ENCODE assay signal across 19 mouse cellular contexts in genomic region chr17:51682368-51682767, GRCm38 (mm10).
DNase-seq lines count a peak whose midpoint lies in the region; ATAC-seq lines count a peak whose summit lies in the region.
"Had no signal": no experiment of that assay in that cellular context is flagged by ENCODE, and none has a peak within 500 bp of the region (broad histone marks: within the 10 kb centered on the region; RNA-seq: fewer than 3 reads in every experiment).

No protein-coding gene starts in this region.

- 67% methylated on average over 3 of the region's 3 CpGs for WGBS in forebrain, embryonic 16.5 days
- WGBS in forebrain, embryonic 10.5 days: 88% methylated on average over 3 of the region's 3 CpGs
- 63% methylated on average over 3 of the region's 3 CpGs for WGBS in hindbrain, embryonic 15.5 days
- 78% methylated on average over 3 of the region's 3 CpGs for WGBS in hindbrain, embryonic 11.5 days
- 63% methylated on average over 3 of the region's 3 CpGs for WGBS in midbrain, embryonic 14.5 days
- 66% methylated on average over 3 of the region's 3 CpGs for WGBS in midbrain, embryonic 11.5 days

- no peak overlapping the region for H3K4me2 ChIP-seq in forebrain, embryonic 16.5 days (ENCODE audit: low read length)
- H3K4me2 ChIP-seq in hindbrain, embryonic 15.5 days: no peak overlapping the region
- no peak overlapping the region for H3K4me2 ChIP-seq in hindbrain, embryonic 11.5 days (replicated peaks; ENCODE audit: low read depth, low read length)
- no peak overlapping the region for H3K4me2 ChIP-seq in midbrain, embryonic 14.5 days (ENCODE audit: low read length)
- no peak overlapping the region for H3K4me2 ChIP-seq in midbrain, embryonic 11.5 days
- H3K4me2 ChIP-seq: heart, embryonic 11.5 days; heart, embryonic 15.5 days had no signal

- no peak overlapping the region for H3K27ac ChIP-seq in forebrain, embryonic 16.5 days (ENCODE audit: low read length)
- no peak overlapping the region for H3K27ac ChIP-seq in forebrain, embryonic 10.5 days
- H3K27ac ChIP-seq in hindbrain, embryonic 15.5 days (replicated peaks): no peak overlapping the region
- H3K27ac ChIP-seq in hindbrain, embryonic 11.5 days (ENCODE audit: low read depth, low read length): no peak overlapping the region
- H3K27ac ChIP-seq in midbrain, embryonic 14.5 days (replicated peaks; ENCODE audit: low read depth, low read length): no peak overlapping the region
- H3K27ac ChIP-seq in midbrain, embryonic 11.5 days (ENCODE audit: low read depth, low read length): no peak overlapping the region
- H3K27ac ChIP-seq: embryonic facial prominence, embryonic 10.5 days; heart, adult 2 months; heart, embryonic 15.5 days had no signal

- H3K4me1 ChIP-seq in forebrain, embryonic 16.5 days (replicated peaks; ENCODE audit: control insufficient read depth, insufficient read depth, low read length): no peaks in the 10 kb centered on the region
- H3K4me1 ChIP-seq in forebrain, embryonic 10.5 days: no peaks in the 10 kb centered on the region; the same call in 1 of the 2 replicates
- no peaks in the 10 kb centered on the region for H3K4me1 ChIP-seq in hindbrain, embryonic 15.5 days (replicated peaks)
- H3K4me1 ChIP-seq in hindbrain, embryonic 11.5 days (replicated peaks; ENCODE audit: control insufficient read depth, insufficient read depth, low read length): no peaks in the 10 kb centered on the region
- H3K4me1 ChIP-seq in midbrain, embryonic 14.5 days (ENCODE audit: control insufficient read depth, insufficient read depth, low read length): no peaks in the 10 kb centered on the region
- no peaks in the 10 kb centered on the region for H3K4me1 ChIP-seq in midbrain, embryonic 11.5 days (ENCODE audit: control insufficient read depth, insufficient read depth, low read length)
- H3K4me1 ChIP-seq: embryonic facial prominence, embryonic 10.5 days; heart, embryonic 15.5 days had no signal

- H3K36me3 ChIP-seq in forebrain, embryonic 16.5 days (ENCODE audit: control insufficient read depth, insufficient read depth): no peaks in the 10 kb centered on the region
- H3K36me3 ChIP-seq in forebrain, embryonic 10.5 days (replicated peaks): no peaks in the 10 kb centered on the region
- no peaks in the 10 kb centered on the region for H3K36me3 ChIP-seq in hindbrain, embryonic 15.5 days
- H3K36me3 ChIP-seq in hindbrain, embryonic 11.5 days (ENCODE audit: control insufficient read depth, insufficient read depth, low read length): no peaks in the 10 kb centered on the region
- no peaks in the 10 kb centered on the region for H3K36me3 ChIP-seq in midbrain, embryonic 14.5 days (ENCODE audit: control insufficient read depth, insufficient read depth, low read length)
- no peaks in the 10 kb centered on the region for H3K36me3 ChIP-seq in midbrain, embryonic 11.5 days (ENCODE audit: control insufficient read depth, insufficient read depth, low read length)
- H3K36me3 ChIP-seq: embryonic facial prominence, embryonic 10.5 days; heart, embryonic 15.5 days had no signal

- H3K4me3 ChIP-seq in forebrain, embryonic 16.5 days (replicated peaks; ENCODE audit: low read length): no peak overlapping the region
- no peak overlapping the region for H3K4me3 ChIP-seq in forebrain, embryonic 10.5 days
- H3K4me3 ChIP-seq in hindbrain, embryonic 15.5 days: no peak overlapping the region
- no peak overlapping the region for H3K4me3 ChIP-seq in hindbrain, embryonic 11.5 days (ENCODE audit: low read depth, low read length)
- no peak overlapping the region for H3K4me3 ChIP-seq in midbrain, embryonic 14.5 days (replicated peaks; ENCODE audit: low read depth, low read length)
- H3K4me3 ChIP-seq in midbrain, embryonic 11.5 days (ENCODE audit: low read depth, low read length): no peak overlapping the region
- H3K4me3 ChIP-seq: embryonic facial prominence, embryonic 10.5 days; heart, adult 2 months; heart, embryonic 15.5 days had no signal

- ATAC-seq in forebrain, embryonic 16.5 days: peak; percentile 49; the same call in 1 of the 2 replicates
- ATAC-seq in hindbrain, embryonic 15.5 days (ENCODE audit: low FRiP score, low read depth): 0 out of 2 replicates have a peak, but pooled peaks have one; percentile 54
- no peak for ATAC-seq in hindbrain, embryonic 11.5 days (ENCODE audit: low FRiP score)
- no peak for ATAC-seq in midbrain, embryonic 14.5 days (ENCODE audit: low FRiP score, low TSS enrichment)
- no peak for ATAC-seq in midbrain, embryonic 11.5 days (ENCODE audit: low FRiP score)
- ATAC-seq: activated CD4-positive, CD25-positive, alpha-beta regulatory T cell, adult 4 months; Patski had no signal

- no peak overlapping the region for H3K9ac ChIP-seq in forebrain, embryonic 16.5 days (replicated peaks; ENCODE audit: low read depth, low read length)
- no peak overlapping the region for H3K9ac ChIP-seq in hindbrain, embryonic 15.5 days
- no peak overlapping the region for H3K9ac ChIP-seq in hindbrain, embryonic 11.5 days (ENCODE audit: low read depth, low read length)
- H3K9ac ChIP-seq in midbrain, embryonic 14.5 days (replicated peaks; ENCODE audit: low read length): no peak overlapping the region
- H3K9ac ChIP-seq in midbrain, embryonic 11.5 days (ENCODE audit: low read length): no peak overlapping the region
- H3K9ac ChIP-seq: heart, embryonic 15.5 days had no signal

- H3K9me3 ChIP-seq in forebrain, embryonic 16.5 days (ENCODE audit: control insufficient read depth, low read length): no peaks in the 10 kb centered on the region
- no peaks in the 10 kb centered on the region for H3K9me3 ChIP-seq in forebrain, embryonic 10.5 days
- no peaks in the 10 kb centered on the region for H3K9me3 ChIP-seq in hindbrain, embryonic 15.5 days
- H3K9me3 ChIP-seq in hindbrain, embryonic 11.5 days (ENCODE audit: control insufficient read depth, low read length): no peaks in the 10 kb centered on the region
- H3K9me3 ChIP-seq in midbrain, embryonic 14.5 days (ENCODE audit: control insufficient read depth, low read length): no peaks in the 10 kb centered on the region
- H3K9me3 ChIP-seq in midbrain, embryonic 11.5 days (ENCODE audit: control insufficient read depth, low read length): no peaks in the 10 kb centered on the region
- H3K9me3 ChIP-seq: embryonic facial prominence, embryonic 10.5 days; heart, embryonic 15.5 days had no signal

- DNase-seq in forebrain, embryonic 10.5 days (ENCODE audit: extremely low spot score, low spot score): no peak
- no peak for DNase-seq in hindbrain, embryonic 11.5 days (ENCODE audit: low spot score)
- DNase-seq in midbrain, embryonic 14.5 days: peak; percentile 40
- DNase-seq in midbrain, embryonic 11.5 days (ENCODE audit: low spot score, missing footprints): no peak
- DNase-seq in brain, adult 2 months (ENCODE audit: low read depth, low spot score): peak; percentile 23
- no peak for DNase-seq in right cerebral cortex, adult 18-20 months
- DNase-seq: adrenal gland, postnatal 14 days; cerebellum, adult 2 months; gastrocnemius, postnatal 14 days; heart, adult 2 months; heart, postnatal 14 days; kidney, adult 11 months had no signal

- no peaks in the 10 kb centered on the region for H3K27me3 ChIP-seq in forebrain, embryonic 16.5 days (replicated peaks; ENCODE audit: control insufficient read depth, insufficient read depth, low read length)
- H3K27me3 ChIP-seq in forebrain, embryonic 10.5 days (ENCODE audit: poor library complexity, severe bottlenecking): no peaks in the 10 kb centered on the region
- H3K27me3 ChIP-seq in hindbrain, embryonic 15.5 days: no peaks in the 10 kb centered on the region
- no peaks in the 10 kb centered on the region for H3K27me3 ChIP-seq in hindbrain, embryonic 11.5 days (ENCODE audit: control insufficient read depth, insufficient read depth, low read length)
- H3K27me3 ChIP-seq in midbrain, embryonic 14.5 days (ENCODE audit: control insufficient read depth, insufficient read depth, low read length): no peaks in the 10 kb centered on the region
- H3K27me3 ChIP-seq in midbrain, embryonic 11.5 days (ENCODE audit: control insufficient read depth, insufficient read depth, low read length): no peaks in the 10 kb centered on the region
- H3K27me3 ChIP-seq: heart, embryonic 15.5 days; Patski had no signal

Comparison
In these comparisons a context has a peak if more than half of its experiments do, and no peak if none do; other contexts are left out.
1. ATAC-seq: peak in forebrain, embryonic 16.5 days (single experiment) and hindbrain, embryonic 15.5 days (single experiment); none in hindbrain, embryonic 11.5 days (single experiment), midbrain, embryonic 14.5 days (single experiment) and midbrain, embryonic 11.5 days (single experiment).
2. DNase-seq: peak in midbrain, embryonic 14.5 days (single experiment) and brain, adult 2 months (single experiment); none in forebrain, embryonic 10.5 days (single experiment), hindbrain, embryonic 11.5 days (single experiment), midbrain, embryonic 11.5 days (single experiment) and right cerebral cortex, adult 18-20 months (single experiment).